Mouse (Mus musculus) C2C12 (cell line): ENCODE measurements around the gene Gm10309.

Experiments used
- CTCF ChIP-seq: IDR thresholded peaks from one replicate; pipeline ENCODE4 v1.5.1; 2011; ENCODE audit not compliant: control insufficient read depth, insufficient read depth, insufficient read length
- MYOD1 ChIP-seq: IDR thresholded peaks from one replicate; pipeline ENCODE4 v1.6.1; 2011; ENCODE audit warnings: low read depth; ENCODE audit not compliant: control insufficient read depth, insufficient read length
- MYOG ChIP-seq: IDR thresholded peaks from one replicate; pipeline ENCODE4 v1.6.1; 2011; ENCODE audit not compliant: control insufficient read depth, insufficient read length; ENCODE audit errors: extremely low read depth
- USF1 ChIP-seq: IDR thresholded peaks from one replicate; pipeline ENCODE4 v1.6.1; 2011; ENCODE audit warnings: low read depth, mild to moderate bottlenecking, control low read depth, moderate library complexity

DNA sequence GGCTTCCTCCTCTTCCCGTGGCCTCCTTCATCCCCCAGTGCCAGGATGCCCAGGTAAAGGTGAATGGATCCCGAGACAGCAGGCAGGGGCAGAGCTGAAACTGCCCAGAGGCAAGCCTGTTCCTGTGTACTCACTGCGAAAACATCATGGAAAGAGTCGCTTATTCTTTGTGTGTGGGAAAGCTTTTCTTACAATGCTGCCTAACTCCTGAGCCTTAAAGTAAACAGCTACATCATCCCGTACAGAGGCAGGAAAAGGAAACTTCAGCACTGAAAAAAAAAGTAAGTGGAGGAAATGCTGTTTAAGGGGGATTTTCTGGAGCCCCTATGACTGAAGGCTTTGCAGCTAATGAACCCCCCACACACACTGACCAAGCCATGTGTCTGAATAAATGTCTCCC is 1.8 kb upstream of the Gm10309 start:
- TF ChIP-seq CTCF (no peak), MYOG (no peak), USF1 (no peak), MYOD1 (no peak)
